Mouse (Mus musculus) midbrain, embryonic 16.5 days (tissue): ENCODE results near the gene Ddx6. TPM values are rescaled to one million over a fixed set of nuclear protein-coding genes. Genes with fewer than 3 reads are reported as not detected.
A peak's percentile ranks its signal among the peaks of the same experiment; 100 is the strongest.

ENCODE experiments used
- ATAC-seq: fragments of 200-750 bp; cut with Nextera tagmentation; 2 replicates; pipeline ENCODE4 v1.8.0; 2017; ENCODE audit warnings: moderate TSS enrichment
- H3K27ac ChIP-seq: fragments of 300-500 bp; sonication (generic); 2 replicates; pipeline ENCODE4 v1.5.1; 2014; ENCODE audit warnings: mild to moderate bottlenecking, low read length, mixed read lengths
- H3K27me3 ChIP-seq: fragments of 300-500 bp; sonication (generic); 2 replicates; pipeline ENCODE4 v1.6.1; 2014; ENCODE audit warnings: low read depth, low read length, mixed read lengths; ENCODE audit not compliant: control insufficient read depth, insufficient read depth
- H3K36me3 ChIP-seq: fragments of 300-500 bp; sonication (generic); 2 replicates; pipeline ENCODE4 v1.6.1; 2014; ENCODE audit warnings: mild to moderate bottlenecking, low read length, moderate library complexity, mixed read lengths; ENCODE audit not compliant: control insufficient read depth, insufficient read depth
- H3K4me1 ChIP-seq: fragments of 300-500 bp; sonication (generic); 2 replicates; pipeline ENCODE4 v1.6.1; 2014; ENCODE audit warnings: mild to moderate bottlenecking, low read length, mixed read lengths; ENCODE audit not compliant: control insufficient read depth, insufficient read depth
- H3K4me2 ChIP-seq: fragments of 300-500 bp; sonication (generic); 2 replicates; pipeline ENCODE4 v1.6.1; 2014; ENCODE audit warnings: mild to moderate bottlenecking, low read length, mixed read lengths
- H3K4me3 ChIP-seq: fragments of 300-500 bp; sonication (generic); 2 replicates; pipeline ENCODE4 v1.5.1; 2014; ENCODE audit warnings: low read depth, mild to moderate bottlenecking, low read length, moderate library complexity, mixed read lengths
- H3K9ac ChIP-seq: fragments of 300-500 bp; sonication (generic); 2 replicates; pipeline ENCODE4 v1.6.1; 2014; ENCODE audit warnings: low read depth, low read length, mixed read lengths
- H3K9me3 ChIP-seq: fragments of 300-500 bp; sonication (generic); replicated peaks from 2 replicates; pipeline ENCODE4 v1.6.1; 2014; ENCODE audit warnings: mild to moderate bottlenecking, low read length, mixed read lengths; ENCODE audit not compliant: control insufficient read depth, poor library complexity, severe bottlenecking
- WGBS: fragments of 180-500 bp; shearing (Covaris S2); extraction: QIAGEN DNeasy Blood & Tissue Kit; methylation state at CpG from one replicate; pipeline ENCODE4 v1.1.7; 2014; 5-methylcytosine and 5-hydroxymethylcytosine counted together
- polyA plus RNA-seq: library from polyadenylated mRNA; unstranded; fragments of >200 nt; fragmentation: Nextera tagmentation; extraction: Ambion mirVana; gene quantifications from 2 replicates; pipeline ENCODE4 v1.2.1, GENCODE M21; 2015

Gene Ddx6
- 15.2 and 19.1 TPM in 2 replicates for polyA plus RNA-seq

GRCm38 (mm10) chr9:44604779-44605615 is at the start of gene Ddx6:
Ddx6 (plus strand) TSS chr9:44604892.
- H3K4me1 ChIP-seq: peaks cover 36% of the 10 kb centered on the region
- H3K9me3 ChIP-seq: no peaks in the 10 kb centered on the region
- peak within 1 kb of the TSS; percentile 93 for H3K4me2 ChIP-seq
- peaks cover 4% of the 10 kb centered on the region for H3K36me3 ChIP-seq
- peak within 1 kb of the TSS; percentile 100 for H3K9ac ChIP-seq
- H3K27me3 ChIP-seq: no peaks in the 10 kb centered on the region
- H3K27ac ChIP-seq: peak within 1 kb of the TSS; percentile 100
- WGBS: under 1% methylated on average over 59 of the region's 80 CpGs
- ATAC-seq: peak; percentile 70
- peak within 1 kb of the TSS; percentile 98 for H3K4me3 ChIP-seq

- Histone ChIP-seq H3K4me3 (no peak within 1 kb of the TSS), H3K4me1 (no peaks in the 10 kb centered on the region), H3K36me3 (no peaks in the 10 kb centered on the region), H3K9ac (no peak within 1 kb of the TSS), H3K27ac (no peak within 1 kb of the TSS), H3K9me3 (no peaks in the 10 kb centered on the region), H3K4me2 (no peak within 1 kb of the TSS), H3K27me3 (no peaks in the 10 kb centered on the region)
- WGBS: 50% methylated on average over 4 of the region's 4 CpGs
- ATAC-seq: no peak
Observed at GRCm38 (mm10) chr9:44561597-44561996, 43.1 kb upstream of the Ddx6 start, which contains the start of gene Cxcr5. Cxcr5 (minus strand) TSS chr9:44561877.

GRCm38 (mm10) chr9:44562936-44563335 is 41.8 kb upstream of the Ddx6 start:
- ATAC-seq: no peak
- Histone ChIP-seq H3K36me3 (no peaks in the 10 kb centered on the region), H3K4me2 (no peak overlapping the region), H3K4me1 (no peaks in the 10 kb centered on the region), H3K9ac (no peak overlapping the region), H3K4me3 (no peak overlapping the region), H3K27me3 (no peaks in the 10 kb centered on the region), H3K27ac (no peak overlapping the region), H3K9me3 (no peaks in the 10 kb centered on the region)
- 47% methylated on average over 12 of the region's 12 CpGs for WGBS

GRCm38 (mm10) chr9:44565367-44565766 is 39.3 kb upstream of the Ddx6 start:
- WGBS: 7% methylated on average over 6 of the region's 6 CpGs
- Histone ChIP-seq H3K9ac (no peak overlapping the region), H3K36me3 (no peaks in the 10 kb centered on the region), H3K27ac (no peak overlapping the region), H3K4me3 (no peak overlapping the region), H3K9me3 (no peaks in the 10 kb centered on the region), H3K27me3 (no peaks in the 10 kb centered on the region), H3K4me2 (no peak overlapping the region), H3K4me1 (no peaks in the 10 kb centered on the region)
- ATAC-seq: no peak

- H3K9ac ChIP-seq: no peak overlapping the region
- no peak overlapping the region for H3K4me2 ChIP-seq
- no peaks in the 10 kb centered on the region for H3K27me3 ChIP-seq
- H3K27ac ChIP-seq: no peak overlapping the region
- no peak for ATAC-seq
- H3K4me1 ChIP-seq: no peaks in the 10 kb centered on the region
- H3K9me3 ChIP-seq: no peaks in the 10 kb centered on the region
- 80% methylated on average over 9 of the region's 9 CpGs for WGBS
- no peak overlapping the region for H3K4me3 ChIP-seq
- H3K36me3 ChIP-seq: no peaks in the 10 kb centered on the region
Observed at GRCm38 (mm10) chr9:44567338-44568082, 37.2 kb upstream of the Ddx6 start.

GRCm38 (mm10) chr9:44568083-44568455 is 36.6 kb upstream of the Ddx6 start:
- H3K4me2 ChIP-seq: no peak overlapping the region
- H3K4me3 ChIP-seq: no peak overlapping the region
- H3K9ac ChIP-seq: no peak overlapping the region
- ATAC-seq: no peak
- H3K27me3 ChIP-seq: no peaks in the 10 kb centered on the region
- H3K4me1 ChIP-seq: no peaks in the 10 kb centered on the region
- no peaks in the 10 kb centered on the region for H3K9me3 ChIP-seq
- H3K27ac ChIP-seq: no peak overlapping the region
- H3K36me3 ChIP-seq: no peaks in the 10 kb centered on the region
- 28% methylated on average over 7 of the region's 7 CpGs for WGBS

- 82% methylated on average over 12 of the region's 12 CpGs for WGBS
- Histone ChIP-seq H3K9me3 (no peaks in the 10 kb centered on the region), H3K36me3 (no peaks in the 10 kb centered on the region)
Observed at GRCm38 (mm10) chr9:44570939-44571382, 33.7 kb upstream of the Ddx6 start.

GRCm38 (mm10) chr9:44573306-44573705 is 31.4 kb upstream of the Ddx6 start:
- no peak overlapping the region for H3K4me3 ChIP-seq
- no peak overlapping the region for H3K9ac ChIP-seq
- no peak overlapping the region for H3K27ac ChIP-seq
- ATAC-seq: no peak
- H3K27me3 ChIP-seq: no peaks in the 10 kb centered on the region
- H3K9me3 ChIP-seq: no peaks in the 10 kb centered on the region
- WGBS: 83% methylated on average over 4 of the region's 4 CpGs
- H3K4me1 ChIP-seq: no peaks in the 10 kb centered on the region
- H3K4me2 ChIP-seq: no peak overlapping the region
- no peaks in the 10 kb centered on the region for H3K36me3 ChIP-seq

More at GRCm38 (mm10) chr9:44570939-44571382, 33.7 kb upstream of the Ddx6 start:
- no peak overlapping the region for H3K27ac ChIP-seq
- H3K4me2 ChIP-seq: no peak overlapping the region
- H3K27me3 ChIP-seq: no peaks in the 10 kb centered on the region
- no peaks in the 10 kb centered on the region for H3K4me1 ChIP-seq
- ATAC-seq: no peak
- H3K9ac ChIP-seq: no peak overlapping the region
- no peak overlapping the region for H3K4me3 ChIP-seq

GRCm38 (mm10) chr9:44575095-44575494 is 29.6 kb upstream of the Ddx6 start:
- H3K9ac ChIP-seq: no peak overlapping the region
- H3K9me3 ChIP-seq: no peaks in the 10 kb centered on the region
- H3K27me3 ChIP-seq: no peaks in the 10 kb centered on the region
- no peaks in the 10 kb centered on the region for H3K36me3 ChIP-seq
- 95% methylated on average over 2 of the region's 2 CpGs for WGBS
- no peak overlapping the region for H3K27ac ChIP-seq
- no peak overlapping the region for H3K4me2 ChIP-seq
- no peak overlapping the region for H3K4me3 ChIP-seq
- ATAC-seq: no peak
- H3K4me1 ChIP-seq: no peaks in the 10 kb centered on the region
